Mouse (Mus musculus) left cerebral cortex, postnatal 14 days (tissue): Measurements from ENCODE around the gene Styk1. TPM values are rescaled to one million over a fixed set of nuclear protein-coding genes. Genes with fewer than 3 reads are reported as not detected.

Experiments
- DNase-seq, 2 experiments: peaks; one replicate each; pipeline ENCODE4 v3.0.0; 2021 to 2022; ENCODE audit warnings: low spot score in 2 of 2, mixed read lengths in 1 of 2
- intact Hi-C: fragments of 180-260 bp; cut with DNase I; formaldehyde crosslinking; loops from one replicate; pipeline ENCODE4 v1.15.1; 2025
- total RNA-seq, 2 experiments: library from RNA; stranded (reverse); gene quantifications; 2 replicates each; pipeline ENCODE4 v1.2.3; 2021

Styk1 gene
- total RNA-seq, 2 experiments from 2014 or later = 0.23 to 0.53 TPM

DNA sequence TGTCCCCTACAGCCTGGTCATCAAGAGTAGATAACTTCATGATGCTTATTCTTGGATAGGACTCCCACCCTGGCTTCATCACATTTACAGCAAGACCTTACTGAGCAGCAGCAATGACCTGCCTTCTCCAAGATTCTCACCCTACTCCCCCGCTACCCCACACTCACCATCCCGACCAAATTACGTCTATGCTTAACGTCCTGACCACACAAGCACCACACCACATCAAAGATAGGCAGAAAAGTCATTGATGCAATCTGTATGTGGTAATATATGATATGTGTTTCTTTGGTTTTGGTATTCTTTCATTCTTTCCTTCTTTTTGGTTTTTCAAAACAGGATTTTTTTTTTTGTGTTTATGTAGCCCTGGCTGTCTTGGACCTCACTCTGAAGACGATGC, 19.8 kb upstream of the Styk1 start:
- intact Hi-C loops = no loop called here
- no peak for DNase-seq

DNA sequence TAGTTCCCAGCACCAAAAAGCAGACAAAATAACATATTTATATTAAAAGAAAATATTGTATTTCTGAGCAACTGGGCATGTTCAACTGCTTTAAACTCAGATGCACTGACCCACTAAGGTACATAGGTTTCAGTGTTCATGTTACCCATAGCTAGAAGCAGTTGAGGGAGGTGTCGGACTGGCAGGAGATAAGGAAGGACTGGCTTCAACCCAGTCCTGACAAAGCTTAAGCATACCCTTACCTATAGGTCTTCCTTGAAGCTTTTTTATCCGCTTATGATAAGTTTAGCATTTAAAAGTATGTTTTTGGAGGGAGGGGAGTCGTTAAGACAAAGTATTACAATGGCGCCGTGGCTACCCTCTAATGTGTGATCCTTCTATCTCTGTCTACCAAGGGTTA, 17.4 kb upstream of the Styk1 start:
- DNase-seq = no peak
- intact Hi-C loops = no loop called here

DNA sequence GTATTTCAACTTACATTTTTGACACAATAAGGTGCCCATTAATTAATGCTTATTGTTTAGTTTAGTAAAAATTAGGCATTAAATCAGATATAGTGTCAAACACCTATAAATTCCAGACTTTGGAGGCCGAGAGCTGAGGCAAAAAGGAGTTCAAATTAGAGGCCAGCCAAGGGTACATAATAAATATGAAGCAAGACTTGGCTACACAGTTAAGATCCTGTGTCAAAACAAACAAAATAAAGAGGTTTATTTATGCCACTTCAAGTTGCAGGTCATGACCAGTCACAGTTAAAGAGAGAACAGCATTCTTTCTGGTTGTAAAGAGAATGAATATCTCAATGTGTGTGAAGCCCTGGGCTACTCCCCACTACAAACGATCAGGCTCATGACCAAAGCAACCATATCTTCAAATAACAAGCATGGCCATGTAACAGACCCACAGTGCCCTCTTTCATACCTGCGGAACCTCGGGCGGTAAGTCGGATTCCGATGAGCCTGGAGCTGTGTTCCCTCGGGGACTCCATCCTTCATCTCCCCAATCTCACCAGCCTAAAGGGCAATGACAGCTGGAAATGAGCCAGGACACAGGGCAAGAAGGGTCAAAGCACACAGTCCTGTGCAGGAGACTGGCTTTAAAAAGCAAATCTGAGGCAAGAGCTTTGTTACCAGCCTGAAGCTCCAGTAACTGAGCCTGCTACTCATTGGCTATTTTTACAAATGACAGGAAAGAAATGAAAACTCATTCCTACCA, 16.6 kb upstream of the Styk1 start:
- no peak for DNase-seq
- intact Hi-C loops = no loop called here

DNA sequence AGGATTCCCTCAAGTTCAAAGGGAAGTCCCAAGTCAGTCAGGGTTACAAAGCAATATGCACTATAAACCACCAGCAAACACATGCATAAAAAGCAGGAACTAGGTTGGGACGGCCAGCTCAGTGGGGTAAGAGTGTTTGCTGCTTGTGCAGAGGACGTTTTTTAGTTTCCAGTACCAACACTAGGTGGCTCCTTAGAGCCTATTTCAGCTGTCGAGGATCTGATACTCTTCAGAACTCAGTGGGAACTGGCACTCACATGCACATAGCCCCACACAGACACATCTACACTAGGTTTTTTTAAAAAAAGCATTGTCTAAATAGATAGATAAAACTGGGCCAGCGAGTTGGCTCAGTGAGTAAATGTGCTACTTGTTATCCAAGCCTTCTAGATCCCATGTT, 13.7 kb upstream of the Styk1 start:
- intact Hi-C loops = loop anchor here (1.0 kb wide), 1 partner anchor 53 kb away; no protein-coding TSS in a partner anchor
- peak; percentile 51 to 78 for DNase-seq

DNA sequence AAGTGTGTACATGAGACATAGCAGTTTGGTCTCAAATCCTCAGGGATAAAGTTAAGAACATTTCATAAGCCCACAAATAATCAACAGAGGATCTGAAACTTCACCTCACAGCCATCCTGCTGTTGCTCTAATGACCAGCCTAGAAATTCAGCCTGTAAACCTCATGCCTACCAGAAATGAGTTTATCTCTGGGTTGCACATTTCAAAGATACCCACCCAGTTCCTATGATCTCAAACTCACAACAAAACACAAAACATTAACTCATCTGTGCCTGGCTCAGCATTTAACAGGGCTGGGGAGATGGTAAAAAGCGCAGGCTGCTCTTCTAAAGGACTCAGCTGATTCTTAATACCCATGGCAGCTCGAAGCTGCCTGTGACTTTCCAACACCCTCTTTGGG, 11.0 kb upstream of the Styk1 start:
- DNase-seq = no peak
- intact Hi-C loops = no loop called here

DNA sequence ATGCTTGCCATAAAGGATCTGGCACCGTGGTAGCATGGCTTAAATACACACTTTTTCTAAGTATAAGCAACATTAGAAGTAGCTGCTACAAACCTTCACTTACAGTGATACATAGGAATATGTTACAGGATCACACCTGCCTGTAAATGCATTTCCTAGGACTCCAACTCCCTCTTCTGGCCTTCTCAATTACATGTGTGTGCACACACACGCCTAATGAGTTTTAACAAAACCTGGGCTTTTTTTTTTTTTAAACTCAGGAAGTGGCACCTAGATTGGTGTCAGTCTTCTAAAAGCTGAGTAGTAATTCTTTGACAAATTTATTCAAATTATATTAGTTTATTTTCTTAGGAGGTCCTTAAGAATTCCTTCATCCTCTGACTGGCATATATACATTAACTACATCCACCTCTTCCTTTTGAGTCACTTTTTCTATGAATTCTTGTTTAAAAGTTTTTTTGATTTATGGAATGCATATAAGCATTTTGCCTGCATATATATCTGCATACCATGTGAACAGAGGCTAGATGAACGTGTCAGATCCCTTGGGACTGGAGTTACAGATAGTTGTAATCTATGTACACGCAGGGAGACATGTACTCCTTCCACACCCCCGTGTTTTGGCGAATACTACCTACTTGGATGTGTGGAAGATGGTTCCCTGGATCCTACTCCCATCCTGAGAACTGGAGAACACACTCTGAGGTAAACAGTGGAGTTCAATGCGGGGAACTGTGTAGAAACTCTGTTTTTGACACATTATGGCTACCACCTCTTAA, 9.8 kb upstream of the Styk1 start:
- intact Hi-C loops = no loop called here
- no peak for DNase-seq

DNA sequence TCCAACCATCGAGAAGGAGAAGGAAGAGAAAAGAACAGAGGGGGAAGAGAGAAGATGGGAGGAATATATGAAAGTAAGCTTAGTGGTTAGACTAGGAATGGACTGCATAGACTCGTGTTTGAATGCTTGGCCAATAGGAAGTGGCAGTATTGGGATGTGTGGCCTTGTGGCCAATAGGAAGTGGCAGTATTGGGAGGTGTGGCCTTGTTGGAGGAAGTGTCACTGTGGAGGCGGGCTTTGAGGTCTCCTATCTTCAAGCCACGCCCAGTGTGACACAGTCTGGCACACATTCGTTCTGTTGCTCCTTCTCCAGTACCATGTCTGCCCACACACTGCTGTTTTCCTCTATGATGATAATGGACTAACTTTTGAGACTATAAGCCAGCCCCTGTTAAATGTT, 7.3 kb upstream of the Styk1 start:
- DNase-seq = peak in 1 of 2 experiments; percentile 67
- intact Hi-C loops = no loop called here

DNA sequence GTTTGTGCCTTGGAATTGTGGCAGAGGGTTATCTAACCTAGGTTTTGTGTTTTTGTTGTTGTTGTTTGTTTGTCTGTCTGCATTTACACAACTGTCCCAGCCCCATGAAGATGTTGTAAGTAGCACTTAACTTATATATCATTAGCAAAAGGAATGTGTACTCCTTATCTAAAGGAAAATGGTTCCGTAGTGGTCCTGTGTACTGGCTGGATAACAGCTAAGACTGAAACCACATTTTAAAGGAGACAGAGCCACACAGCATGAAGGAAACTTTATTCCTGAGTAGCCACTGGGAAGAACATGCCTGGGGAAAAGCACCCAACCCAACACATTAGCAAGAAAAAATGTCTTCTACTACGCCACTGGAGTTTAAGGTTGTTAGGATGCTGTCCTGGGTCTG, 6.1 kb upstream of the Styk1 start:
- intact Hi-C loops = no loop called here
- no peak for DNase-seq

DNA sequence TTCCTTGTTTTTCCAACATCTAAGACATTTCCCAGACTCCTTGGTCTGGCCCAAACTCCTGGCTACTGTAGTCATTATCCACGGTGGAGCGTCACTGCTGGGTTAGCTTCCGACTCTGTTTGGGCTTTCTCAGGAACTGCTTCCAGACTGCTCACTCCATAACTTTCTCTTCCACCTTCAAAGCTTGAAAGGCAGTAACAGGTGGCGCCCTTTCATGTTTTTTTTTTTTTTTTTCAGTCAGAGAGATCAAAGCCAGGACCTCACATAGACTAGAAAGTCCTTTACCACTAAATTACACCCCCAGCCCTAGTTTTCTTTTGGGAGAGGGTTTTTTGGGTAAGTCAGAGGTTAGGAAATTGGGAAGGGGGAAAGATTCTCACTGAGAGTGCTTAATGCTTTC, 1.5 kb upstream of the Styk1 start:
- no peak for DNase-seq
- intact Hi-C loops = loop anchor here (5.0 kb wide), 1 partner anchor 1783 kb away; no protein-coding TSS in a partner anchor

DNA sequence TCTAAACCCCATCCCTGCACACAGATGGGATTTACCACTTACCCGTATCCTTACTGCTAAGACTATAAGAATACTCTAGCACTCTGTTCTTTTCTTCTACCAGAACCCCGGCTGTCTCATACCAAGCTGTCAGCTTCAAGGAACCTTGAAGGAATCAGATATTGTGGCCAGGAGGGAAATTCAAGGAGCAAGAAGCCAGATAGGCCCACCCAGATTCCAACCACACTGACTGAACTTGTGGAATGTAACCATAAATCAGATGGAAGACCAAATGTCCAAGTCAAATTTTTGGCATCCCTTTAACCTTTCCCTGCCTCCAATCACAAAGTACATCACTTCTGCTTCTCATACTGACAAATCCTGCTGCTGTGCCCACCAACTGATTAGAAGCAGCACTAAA, 6.4 kb downstream of the Styk1 start:
- intact Hi-C loops = no loop called here
- DNase-seq = no peak

DNA sequence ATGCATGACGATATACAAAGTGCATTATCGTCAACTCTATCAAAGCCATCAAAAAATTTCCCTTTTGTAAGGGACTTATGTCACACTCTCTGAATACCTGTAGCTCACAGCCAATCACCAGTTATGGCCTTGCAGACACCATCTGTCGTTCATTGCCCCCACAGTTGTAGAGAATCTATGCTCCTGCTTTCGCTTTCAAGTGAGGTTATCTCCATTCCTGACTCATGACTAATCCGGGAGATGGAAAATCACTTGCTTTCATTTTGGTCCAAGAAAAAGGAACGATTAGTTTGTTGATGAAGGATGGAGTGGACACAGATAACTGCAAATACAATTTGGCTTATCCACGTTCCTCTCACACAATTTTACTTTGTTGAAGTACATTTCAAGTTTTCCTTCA, 9.1 kb downstream of the Styk1 start:
- intact Hi-C loops = no loop called here
- no peak for DNase-seq

DNA sequence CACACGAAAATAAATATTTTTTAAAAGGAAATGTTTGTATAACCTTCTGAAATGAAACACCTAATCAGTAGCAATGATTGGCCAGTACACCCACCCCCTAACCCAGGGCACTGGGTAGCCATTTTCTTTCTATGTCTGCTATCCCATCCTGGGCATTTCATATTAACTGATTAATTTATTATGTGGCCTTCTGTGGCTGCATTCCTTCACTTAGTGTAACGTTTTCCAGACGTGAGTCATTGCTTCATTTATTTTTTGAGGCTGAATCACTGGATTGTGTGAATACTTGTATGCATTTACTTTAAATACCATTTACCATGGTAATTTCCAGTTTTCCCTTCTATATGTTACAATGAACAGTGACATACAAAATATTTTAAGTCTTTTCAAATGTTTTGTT, 13.3 kb downstream of the Styk1 start:
- intact Hi-C loops = no loop called here
- no peak for DNase-seq

DNA sequence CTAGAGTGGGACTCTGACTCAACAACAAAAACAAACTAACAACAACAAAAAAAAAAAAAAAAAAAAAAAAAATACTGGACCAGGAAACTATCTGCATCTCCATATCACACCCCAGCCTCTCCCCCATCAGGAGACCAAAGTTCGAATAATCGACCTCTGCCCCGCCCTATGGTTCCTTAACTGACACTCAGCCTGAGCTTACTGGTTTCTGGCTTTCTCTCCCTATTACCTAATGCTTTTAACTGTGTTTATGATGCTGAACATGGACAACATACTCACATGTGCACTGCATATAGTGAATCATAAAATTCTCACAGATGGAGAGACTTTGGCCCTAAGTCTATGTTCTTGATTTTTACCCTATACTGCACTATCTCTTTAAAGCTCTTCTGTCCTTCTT, 14.1 kb downstream of the Styk1 start:
- intact Hi-C loops = no loop called here

DNA sequence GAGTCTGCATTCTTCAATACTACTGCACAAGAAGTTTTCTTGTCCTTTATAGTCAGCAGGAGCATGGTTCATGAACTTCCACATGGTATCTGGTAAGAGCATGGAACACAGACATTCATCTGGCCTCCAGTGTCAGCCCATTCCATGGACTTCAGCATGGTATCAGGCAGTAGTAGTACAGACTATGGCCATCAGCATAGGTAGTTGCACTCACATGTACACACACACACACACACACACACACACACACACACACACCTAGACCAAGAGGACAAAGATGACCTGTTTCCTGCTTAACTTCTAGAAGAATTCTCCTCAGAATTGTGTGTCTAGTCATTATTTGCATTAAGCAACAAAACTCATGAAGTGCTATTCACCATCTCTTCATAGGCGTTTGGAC, 14.6 kb downstream of the Styk1 start:
- intact Hi-C loops = no loop called here
- DNase-seq = no peak

More for the DNA sequence above, 14.1 kb downstream of the Styk1 start:
- DNase-seq = no peak

DNA sequence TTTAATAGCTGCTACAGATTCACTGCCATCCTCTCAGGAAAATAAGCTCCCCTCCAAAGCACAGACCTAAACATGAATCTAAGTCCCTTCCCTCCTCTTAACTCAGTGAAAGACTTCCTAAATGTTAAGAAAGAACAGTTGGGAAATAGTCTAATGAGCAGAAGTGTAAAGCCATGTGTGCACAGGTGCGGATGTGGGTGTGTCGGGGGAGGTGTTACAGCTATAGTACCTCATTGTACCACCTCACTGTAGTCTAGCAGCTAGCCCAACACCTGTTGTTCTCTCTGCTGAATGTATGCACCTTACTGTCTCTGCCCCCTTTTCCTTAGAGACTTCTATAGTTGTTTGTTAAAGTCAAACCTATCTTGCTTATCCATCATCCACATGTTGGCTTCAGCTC, 26.3 kb downstream of the Styk1 start:
- DNase-seq = no peak

DNA sequence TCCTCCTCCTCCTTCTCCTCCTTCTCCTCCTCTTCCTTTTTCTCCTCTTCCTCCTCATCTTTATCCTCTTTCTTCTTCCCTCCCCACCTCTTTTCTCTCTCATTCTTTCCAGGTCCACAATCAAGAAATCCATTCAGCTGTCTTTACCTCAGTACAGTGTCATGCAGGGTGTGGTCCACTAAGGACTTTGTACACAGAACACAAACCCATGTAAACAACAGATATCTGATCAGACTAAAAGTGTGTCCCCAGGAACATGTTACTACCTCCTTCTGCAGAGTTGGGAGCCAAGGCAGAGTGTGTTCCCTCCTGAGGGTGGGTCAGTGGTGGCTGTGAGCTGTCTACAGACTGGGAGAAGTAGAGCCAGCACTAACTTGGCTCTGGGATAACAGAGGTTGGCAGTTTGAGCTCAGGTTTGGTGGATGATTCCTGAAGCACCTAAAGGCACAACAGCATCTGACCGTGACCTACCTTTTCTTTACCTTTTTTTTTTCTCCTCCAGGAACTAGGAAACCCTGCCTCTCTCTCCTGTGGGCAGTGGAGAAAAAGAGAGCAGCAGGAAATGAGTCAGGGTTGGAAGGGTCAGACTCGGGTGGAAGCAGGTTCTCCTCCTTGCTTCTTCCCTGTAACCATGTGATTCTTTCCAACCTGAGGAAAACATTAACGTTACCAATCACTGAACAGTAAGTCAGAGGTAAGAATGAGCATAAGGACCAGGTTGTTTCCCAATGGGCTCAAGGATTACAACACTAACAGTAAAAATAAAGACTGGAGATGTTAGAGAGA, 31.4 kb downstream of the Styk1 start:
- no peak for DNase-seq
- intact Hi-C loops = no loop called here

More for the DNA sequence above, 26.3 kb downstream of the Styk1 start:
- intact Hi-C loops = no loop called here

DNA sequence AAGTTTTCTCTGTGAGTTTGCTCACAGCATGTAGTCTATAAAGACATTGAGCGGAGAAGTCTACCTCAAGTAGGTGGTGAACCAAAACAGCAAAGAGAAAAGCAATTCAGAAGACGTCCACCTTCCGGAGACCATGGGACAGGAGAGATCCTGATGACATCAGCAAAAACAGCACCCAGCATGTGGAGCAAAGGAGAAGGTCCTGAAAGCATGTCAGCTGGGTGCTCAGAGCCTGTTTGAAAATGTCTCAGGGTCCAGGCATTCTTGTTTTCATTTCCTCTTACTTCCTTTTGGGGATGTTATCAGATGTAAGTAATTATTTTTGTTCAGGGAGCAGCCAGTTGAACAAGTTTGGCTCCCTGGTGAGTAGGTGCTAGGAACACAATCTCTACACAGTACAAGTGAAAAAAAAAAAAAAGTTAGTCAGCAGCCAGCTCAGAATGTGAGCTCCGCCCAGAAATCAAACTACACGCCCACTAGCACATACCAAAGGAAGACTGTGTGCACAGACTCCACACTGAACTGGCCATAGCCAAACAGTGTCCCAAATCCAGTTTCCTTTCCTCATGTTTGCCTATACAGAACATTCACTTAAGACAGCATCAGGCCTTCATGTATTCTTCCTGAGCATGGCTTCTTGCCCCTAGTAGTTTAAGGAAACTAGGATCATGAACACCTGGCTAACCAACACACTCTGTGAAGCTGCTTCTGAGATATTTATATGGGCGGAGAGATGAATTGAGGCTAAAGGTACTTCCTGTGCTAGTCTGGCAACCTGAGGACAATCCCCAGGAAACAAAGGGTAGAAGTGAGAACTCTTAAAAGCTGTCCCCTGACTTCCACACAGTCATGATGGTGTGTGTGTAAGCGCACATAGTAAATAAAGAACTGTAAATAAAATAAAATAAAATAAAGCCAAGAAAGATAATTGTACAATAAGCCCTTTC, 37.0 kb downstream of the Styk1 start:
- DNase-seq = no peak
- intact Hi-C loops = no loop called here

DNA sequence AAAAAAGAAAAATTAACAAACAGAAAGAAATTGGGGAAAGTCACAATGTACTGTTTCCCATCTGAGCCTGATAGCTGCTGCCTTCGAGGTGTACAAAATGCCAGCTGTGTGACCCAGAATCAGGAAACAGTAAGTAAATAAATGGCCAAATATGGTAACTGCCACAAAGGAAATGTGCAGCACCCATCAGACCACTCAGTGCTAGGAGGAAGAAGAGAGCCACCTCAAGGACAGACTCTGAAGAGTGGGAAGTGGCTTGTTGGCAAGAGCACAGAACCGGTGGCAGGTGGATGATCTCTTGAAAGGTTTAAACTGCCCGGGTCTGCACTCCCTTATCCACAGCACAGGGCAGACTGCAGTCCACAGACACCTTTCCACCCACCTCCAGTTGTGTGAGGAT, 45.4 kb downstream of the Styk1 start:
- intact Hi-C loops = no loop called here
- DNase-seq = no peak

DNA sequence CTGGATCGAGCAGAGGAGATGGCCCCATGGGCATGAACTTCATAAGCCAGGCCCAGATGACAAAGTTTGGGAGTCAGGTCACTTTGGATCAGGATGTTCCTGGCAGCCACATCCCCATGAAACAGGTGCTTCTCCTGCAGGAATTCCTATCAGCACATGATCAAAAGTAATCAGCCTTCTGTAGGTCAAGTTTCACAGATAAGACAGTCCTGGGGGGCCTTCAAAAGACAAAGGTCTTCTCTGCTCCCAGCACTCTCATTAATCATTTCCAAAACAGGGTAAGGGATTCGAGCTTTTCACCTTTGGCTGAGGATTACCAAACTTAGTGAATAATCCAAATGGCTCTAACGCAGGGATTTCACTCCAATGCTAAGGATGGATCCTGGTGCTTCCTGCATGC, 48.6 kb downstream of the Styk1 start:
- intact Hi-C loops = no loop called here
- no peak for DNase-seq
